Mouse (Mus musculus) megakaryocyte progenitor cell, adult 5-6 weeks (primary cell): ENCODE data around the gene Ntpcr. TPM values are rescaled to one million over a fixed set of nuclear protein-coding genes. Genes with fewer than 3 reads are reported as not detected.

ENCODE experiments used
- ATAC-seq: replicated peaks from 2 replicates; pipeline ENCODE4 v1.8.0; 2016; ENCODE audit warnings: mild to moderate bottlenecking, moderate TSS enrichment, inconsistent platforms; ENCODE audit not compliant: poor library complexity
- total RNA-seq, 2 experiments: library from RNA; stranded (forward) in 1 of 2; stranded (reverse) in 1 of 2; fragments of 157-497, 149-512 nt in 1 of 2; fragments of 200-1000 nt in 1 of 2; gene quantifications; 2 replicates each; pipeline versions ENCODE4 v1.2.3 to v1.2.4; 2015 to 2017

Ntpcr gene
- total RNA-seq (2015), result 50.4 and 51.5 TPM in 2 replicates
- 26.9 and 31.3 TPM in 2 replicates for total RNA-seq (2017)

GRCm38 (mm10) chr8:125729746-125730145, at the start of gene Ntpcr:
Gene Ntpcr (plus strand): TSS chr8:125729963.
- no peak for ATAC-seq

- no peak for ATAC-seq
Observed at GRCm38 (mm10) chr8:125680851-125681408, 48.8 kb upstream of the Ntpcr start.

- no peak for ATAC-seq
Observed at GRCm38 (mm10) chr8:125685216-125685760, 44.5 kb upstream of the Ntpcr start.

GRCm38 (mm10) chr8:125686221-125686865, 43.4 kb upstream of the Ntpcr start:
- no peak for ATAC-seq

- no peak for ATAC-seq
Observed at GRCm38 (mm10) chr8:125690166-125690915, 39.4 kb upstream of the Ntpcr start.

GRCm38 (mm10) chr8:125690961-125691360, 38.8 kb upstream of the Ntpcr start:
- ATAC-seq, result no peak

- no peak for ATAC-seq
Observed at GRCm38 (mm10) chr8:125692447-125692846, 37.3 kb upstream of the Ntpcr start.

- no peak for ATAC-seq
Observed at GRCm38 (mm10) chr8:125693197-125693596, 36.6 kb upstream of the Ntpcr start.

- ATAC-seq, result no peak
Observed at GRCm38 (mm10) chr8:125695951-125696350, 33.8 kb upstream of the Ntpcr start.

- no peak; the same call in 1 of the 2 replicates for ATAC-seq
Observed at GRCm38 (mm10) chr8:125699391-125700025, 30.3 kb upstream of the Ntpcr start.

GRCm38 (mm10) chr8:125700407-125700806, 29.4 kb upstream of the Ntpcr start:
- no peak for ATAC-seq

- ATAC-seq, result no peak
Observed at GRCm38 (mm10) chr8:125702868-125703473, 26.8 kb upstream of the Ntpcr start.

GRCm38 (mm10) chr8:125704434-125704833, 25.3 kb upstream of the Ntpcr start:
- ATAC-seq, result no peak

- ATAC-seq, result no peak
Observed at GRCm38 (mm10) chr8:125705816-125706215, 23.9 kb upstream of the Ntpcr start.

- no peak for ATAC-seq
Observed at GRCm38 (mm10) chr8:125709171-125709570, 20.6 kb upstream of the Ntpcr start.

GRCm38 (mm10) chr8:125711514-125711913, 18.2 kb upstream of the Ntpcr start:
- ATAC-seq, result peak; percentile 95

- no peak for ATAC-seq
Observed at GRCm38 (mm10) chr8:125716211-125716610, 13.6 kb upstream of the Ntpcr start.

- ATAC-seq, result no peak
Observed at GRCm38 (mm10) chr8:125716613-125717012, 13.2 kb upstream of the Ntpcr start.

GRCm38 (mm10) chr8:125718914-125719313, 10.8 kb upstream of the Ntpcr start:
- peak; percentile 59 for ATAC-seq

GRCm38 (mm10) chr8:125722675-125723074, 7.1 kb upstream of the Ntpcr start:
- ATAC-seq, result no peak

GRCm38 (mm10) chr8:125723437-125723836, 6.3 kb upstream of the Ntpcr start:
- no peak for ATAC-seq
